Mouse (Mus musculus) small intestine, adult 2 months (tissue): Measurements from ENCODE around the gene Atf6b.

Experiments
- CTCF ChIP-seq: fragments of 200-500 bp; IDR thresholded peaks from 2 replicates; pipeline ENCODE4 v1.5.1; 2012; ENCODE audit warnings: low read depth, mild to moderate bottlenecking, control low read depth, inconsistent platforms, low read length, moderate library complexity, mixed read lengths; ENCODE audit not compliant: insufficient replicate concordance, insufficient read length; ENCODE audit errors: extremely low read depth
- POLR2A ChIP-seq: fragments of 200-500 bp; IDR thresholded peaks from 2 replicates; pipeline ENCODE4 v1.6.1; 2012; ENCODE audit warnings: low read depth, mild to moderate bottlenecking, control low read depth, inconsistent platforms, low read length, moderate library complexity

DNA sequence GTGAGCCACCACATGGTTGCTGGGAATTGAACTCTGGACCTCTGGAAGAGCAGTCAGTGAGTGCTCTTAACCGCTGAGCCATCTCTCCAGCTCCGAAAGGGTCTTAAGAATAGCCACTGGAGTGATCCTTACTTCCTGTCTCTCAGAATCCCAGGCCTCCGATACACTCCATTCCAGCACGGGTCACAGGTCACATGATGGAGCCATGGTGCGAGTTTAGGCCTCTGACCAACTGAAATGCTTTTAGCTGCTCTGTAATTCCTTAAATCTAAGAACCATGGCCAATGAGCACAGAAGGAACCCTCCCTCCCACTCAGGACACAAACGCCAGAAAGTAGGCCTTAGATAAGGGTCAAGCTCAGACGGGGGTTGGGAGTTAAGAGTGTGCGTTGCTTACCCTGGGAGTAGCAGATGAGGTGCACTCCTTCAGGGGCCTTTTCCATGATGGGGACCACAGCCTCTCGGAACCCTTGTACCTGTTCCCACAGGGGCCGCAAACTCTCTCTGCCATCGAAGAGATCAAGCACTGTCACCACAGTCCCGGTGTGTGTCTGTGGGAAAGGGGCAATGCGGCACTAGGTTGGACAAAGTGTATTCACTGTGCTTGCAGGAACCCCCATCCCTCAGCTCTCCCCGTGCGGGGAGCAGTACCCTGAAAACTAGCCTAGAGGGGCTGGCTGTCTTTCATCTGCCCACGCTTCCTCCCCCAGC, 20.7 kb upstream of the Atf6b start:
- TF ChIP-seq CTCF (no peak), POLR2A (no peak)
